Mouse (Mus musculus): Measurements from ENCODE around the gene Mosmo. TPM values are rescaled to one million over a fixed set of nuclear protein-coding genes. Genes with fewer than 3 reads are reported as not detected.
A peak's percentile ranks its signal among the peaks of the same experiment; 100 is the strongest.
"Not testable (repeated sequence)": the region's sequence is repeated elsewhere in the genome, so short reads cannot be mapped to it uniquely, and the experiment has no call there.

Gene Mosmo
- total RNA-seq, 2 experiments from 2014 or later, result 11.6 to 21.1 TPM

- no peak for ATAC-seq (ENCODE audit: poor library complexity, severe bottlenecking)
Observed at GRCm38 (mm10) chr7:120696331-120696730, 18.9 kb downstream of the Mosmo start.

GRCm38 (mm10) chr7:120699586-120699985, 22.2 kb downstream of the Mosmo start:
- peak; percentile 65 for ATAC-seq (ENCODE audit: poor library complexity, severe bottlenecking)

- ATAC-seq (ENCODE audit: poor library complexity, severe bottlenecking), result no peak
Observed at GRCm38 (mm10) chr7:120703888-120704287, 26.5 kb downstream of the Mosmo start.

DNA sequence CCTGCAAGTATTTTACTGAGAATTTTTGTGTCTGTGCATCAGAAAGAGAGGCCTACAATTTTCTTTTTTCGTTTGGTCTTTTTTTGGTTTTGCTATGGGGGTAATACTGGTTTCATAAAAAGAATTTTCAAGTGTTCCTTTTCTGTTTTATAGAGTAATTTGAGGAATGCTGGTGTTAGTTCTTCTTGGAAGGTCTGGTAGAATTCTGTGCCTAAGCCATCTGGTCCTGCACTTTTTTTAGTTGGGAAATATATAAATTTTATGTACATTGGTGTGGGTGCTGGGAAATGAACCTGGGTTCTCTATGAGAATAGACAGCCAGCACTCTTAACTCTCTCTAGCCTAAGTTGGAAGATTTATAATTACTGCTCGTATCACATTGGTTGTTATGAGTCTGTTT, 34.7 kb downstream of the Mosmo start:
- ATAC-seq (ENCODE audit: poor library complexity, severe bottlenecking), result no peak

DNA sequence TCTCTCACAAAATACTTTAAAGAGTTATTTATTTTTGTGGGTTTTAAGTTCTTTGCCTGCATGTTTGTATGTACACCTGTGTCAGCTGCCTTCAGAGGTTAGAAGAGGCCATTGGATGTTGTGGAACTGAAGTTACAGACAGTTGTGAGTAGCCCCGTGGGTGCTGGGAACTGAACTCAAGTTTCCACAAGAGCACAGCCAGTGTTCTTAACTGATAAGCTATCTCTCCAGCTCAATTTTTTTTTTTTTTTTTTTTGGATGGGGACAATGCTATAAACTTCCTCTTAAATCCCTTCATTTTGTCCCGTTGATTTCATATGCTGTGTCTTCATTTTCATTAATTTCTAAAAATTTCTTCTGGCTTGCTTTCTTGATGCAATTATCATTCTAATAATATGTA, 35.8 kb downstream of the Mosmo start:
- ATAC-seq (ENCODE audit: poor library complexity, severe bottlenecking), result no peak

DNA sequence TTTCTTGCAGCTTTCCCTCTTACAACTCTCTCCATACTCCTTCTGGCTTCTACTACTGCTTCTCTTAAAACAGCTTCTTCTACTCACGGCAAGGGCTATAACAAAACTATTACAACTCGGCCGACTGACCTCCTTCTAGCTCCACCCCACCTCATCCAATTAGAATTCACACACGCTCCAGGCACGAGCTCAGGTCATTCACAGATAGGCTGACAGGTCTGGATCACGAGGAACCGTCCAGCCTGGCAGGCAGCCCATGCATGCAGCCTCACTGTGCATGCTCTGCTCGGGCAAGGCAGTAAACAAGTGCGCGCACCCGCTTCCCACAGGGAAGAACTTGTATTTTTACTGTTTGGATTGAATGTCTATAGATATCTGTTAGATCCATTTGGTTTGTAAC, 36.5 kb downstream of the Mosmo start:
- ATAC-seq (ENCODE audit: poor library complexity, severe bottlenecking), result not testable (repeated sequence)

DNA sequence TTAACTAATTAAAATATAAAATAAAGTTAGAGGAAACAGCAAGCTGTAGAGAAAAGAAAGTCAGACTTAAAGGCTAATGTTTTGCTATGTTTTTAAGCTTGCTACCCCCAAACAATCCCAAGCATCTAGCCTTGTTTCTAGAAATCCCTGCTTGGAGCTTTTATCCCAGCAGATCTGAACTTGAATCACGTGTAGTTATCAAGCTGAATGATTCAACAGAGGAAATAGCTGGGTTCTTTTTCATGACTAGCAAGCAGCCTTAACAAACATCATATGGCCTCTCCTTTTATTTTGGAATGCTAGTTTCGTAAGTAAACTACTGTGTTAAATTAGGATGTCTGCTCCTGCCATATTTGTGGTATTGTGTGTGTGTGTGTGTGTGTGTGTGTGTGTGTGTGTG, 39.8 kb downstream of the Mosmo start:
- ATAC-seq (ENCODE audit: poor library complexity, severe bottlenecking), result no peak

GRCm38 (mm10) chr7:120721051-120721450, 43.6 kb downstream of the Mosmo start:
- ATAC-seq (ENCODE audit: poor library complexity, severe bottlenecking), result no peak

GRCm38 (mm10) chr7:120721456-120721855, 44.0 kb downstream of the Mosmo start:
- ATAC-seq (ENCODE audit: poor library complexity, severe bottlenecking), result no peak

DNA sequence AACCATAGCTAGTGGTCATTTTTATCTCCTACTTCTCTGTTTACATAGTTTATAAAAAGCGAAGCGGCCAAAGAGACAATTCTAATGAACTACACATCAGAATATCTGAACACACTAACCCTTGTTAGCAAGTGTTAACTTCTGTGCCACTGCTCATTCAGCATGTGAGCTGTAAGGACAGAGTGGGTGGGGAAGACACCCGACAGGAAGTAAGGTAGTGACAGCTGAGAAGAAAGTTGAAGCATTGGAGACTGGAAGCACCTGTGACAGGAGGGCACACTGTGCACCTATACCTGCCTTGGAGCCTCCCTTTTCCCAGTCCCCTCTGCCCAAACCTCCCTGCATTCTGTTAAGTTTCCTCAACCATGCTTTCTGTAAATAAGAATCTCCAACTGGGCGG, 44.6 kb downstream of the Mosmo start:
- no peak for ATAC-seq (ENCODE audit: poor library complexity, severe bottlenecking)

DNA sequence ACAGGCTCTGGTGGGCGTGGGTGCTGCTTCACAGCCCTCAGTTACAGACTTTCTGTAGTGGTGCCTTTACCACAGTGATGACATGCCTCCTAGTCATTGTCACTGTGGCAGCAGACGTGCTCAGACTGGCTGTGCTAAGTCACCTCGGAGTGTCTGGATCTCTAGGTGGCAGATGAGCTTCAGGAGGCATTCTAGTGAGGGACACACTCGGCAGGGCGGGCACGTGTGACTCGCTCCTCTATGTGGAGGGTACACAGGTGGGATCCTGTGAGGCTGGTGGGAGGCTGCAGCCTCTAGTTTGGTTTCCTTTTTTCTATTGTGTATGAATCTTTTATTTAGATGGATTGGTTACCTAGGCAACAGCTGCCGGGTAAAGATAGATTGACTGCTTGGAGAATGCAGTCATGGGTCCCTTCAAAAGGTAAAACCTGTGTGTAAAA, 45.4 kb downstream of the Mosmo start:
- ATAC-seq (ENCODE audit: poor library complexity, severe bottlenecking), result no peak

DNA sequence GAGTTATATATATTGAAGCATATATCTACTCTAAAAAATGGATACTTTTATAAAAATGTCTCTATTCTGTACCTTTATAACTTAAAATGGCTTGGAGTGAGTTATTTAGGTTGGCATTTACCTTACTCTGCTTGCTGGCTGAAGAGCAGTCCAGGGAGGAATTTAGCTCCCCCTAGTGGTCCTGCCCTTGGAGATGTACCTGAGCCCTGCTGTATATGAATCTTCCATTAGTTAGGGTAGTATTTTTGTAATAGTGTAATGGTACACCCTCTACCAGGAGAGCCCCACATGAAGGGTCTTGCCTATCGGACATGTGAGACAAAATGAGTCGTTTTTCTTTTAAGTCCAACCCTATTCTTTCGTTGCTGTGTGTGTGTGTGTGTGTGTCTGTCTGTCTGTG, 50.2 kb downstream of the Mosmo start:
- peak; percentile 81 for ATAC-seq (ENCODE audit: poor library complexity, severe bottlenecking)

GRCm38 (mm10) chr7:120729635-120730034, 52.2 kb downstream of the Mosmo start:
- peak; percentile 64 for ATAC-seq (ENCODE audit: poor library complexity, severe bottlenecking)

DNA sequence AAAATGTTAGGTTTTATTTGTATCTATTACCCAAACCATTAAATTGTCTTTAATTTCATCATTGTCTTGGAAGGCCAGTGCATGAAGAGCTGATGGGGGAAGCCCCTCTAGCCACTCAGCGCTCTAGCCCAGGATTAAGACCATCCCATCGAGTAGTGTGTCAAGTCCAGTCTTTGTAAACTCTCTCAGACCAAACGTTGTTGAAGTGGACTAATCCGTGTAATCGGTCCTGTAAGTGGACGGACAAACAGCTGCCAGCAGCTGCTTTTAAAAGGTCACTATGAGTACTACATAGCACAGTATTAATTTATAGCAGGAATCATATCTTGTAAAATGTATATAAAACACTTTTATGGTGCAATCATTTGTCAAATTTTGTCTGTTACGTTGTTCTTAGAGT, 55.5 kb downstream of the Mosmo start:
- no peak for ATAC-seq (ENCODE audit: poor library complexity, severe bottlenecking)

- ATAC-seq (ENCODE audit: poor library complexity, severe bottlenecking), result no peak
Observed at GRCm38 (mm10) chr7:120739018-120739417, 61.6 kb downstream of the Mosmo start, which contains the start of gene Vwa3a. Gene Vwa3a, plus strand, starts transcription at chr7:120739318.

- ATAC-seq (ENCODE audit: poor library complexity, severe bottlenecking), result no peak
Observed at GRCm38 (mm10) chr7:120739558-120740101, 62.2 kb downstream of the Mosmo start.

- ATAC-seq (ENCODE audit: poor library complexity, severe bottlenecking), result no peak
Observed at GRCm38 (mm10) chr7:120743366-120744351, 66.2 kb downstream of the Mosmo start.

DNA sequence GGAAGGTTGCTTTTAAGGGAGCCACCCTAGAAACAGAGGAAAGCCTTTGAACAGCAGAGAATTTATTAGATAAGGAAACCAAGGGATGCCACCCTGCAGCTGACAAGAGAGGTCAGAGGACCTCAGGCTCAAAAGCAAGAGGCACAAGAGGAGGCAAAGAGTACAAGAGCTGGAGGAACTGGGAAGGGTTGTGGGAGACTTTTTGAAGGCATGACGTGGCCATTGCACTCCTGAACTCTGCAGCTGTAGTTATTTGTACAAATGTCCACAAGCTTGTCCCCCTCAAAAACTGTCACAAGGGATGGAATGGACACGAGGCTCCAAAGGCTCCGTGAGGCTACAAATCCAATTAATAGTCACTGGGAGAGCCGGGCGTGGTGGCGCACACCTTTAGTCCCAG, 67.2 kb downstream of the Mosmo start:
- no peak for ATAC-seq (ENCODE audit: poor library complexity, severe bottlenecking)

DNA sequence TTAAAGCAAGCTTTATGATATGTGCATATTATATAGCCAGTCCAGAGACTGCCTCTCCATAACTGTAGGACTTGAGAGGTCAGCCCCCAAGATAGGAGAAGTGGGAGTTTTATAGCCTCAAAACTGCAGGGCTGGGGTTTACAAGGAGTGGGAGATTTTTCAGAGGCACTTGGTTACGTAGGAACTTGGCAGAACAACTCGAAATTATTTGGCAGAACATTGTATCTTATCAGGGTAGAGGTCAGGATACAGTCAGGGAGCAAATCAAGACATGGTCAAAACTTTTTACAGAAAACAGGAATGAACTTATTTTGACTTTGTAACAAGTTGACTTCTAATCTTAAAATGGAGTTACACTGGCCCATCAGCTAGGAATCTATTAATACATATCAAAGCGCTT, 68.6 kb downstream of the Mosmo start:
- no peak for ATAC-seq (ENCODE audit: poor library complexity, severe bottlenecking)

- no peak for ATAC-seq (ENCODE audit: poor library complexity, severe bottlenecking)
Observed at GRCm38 (mm10) chr7:120746821-120747220, 69.4 kb downstream of the Mosmo start.

DNA sequence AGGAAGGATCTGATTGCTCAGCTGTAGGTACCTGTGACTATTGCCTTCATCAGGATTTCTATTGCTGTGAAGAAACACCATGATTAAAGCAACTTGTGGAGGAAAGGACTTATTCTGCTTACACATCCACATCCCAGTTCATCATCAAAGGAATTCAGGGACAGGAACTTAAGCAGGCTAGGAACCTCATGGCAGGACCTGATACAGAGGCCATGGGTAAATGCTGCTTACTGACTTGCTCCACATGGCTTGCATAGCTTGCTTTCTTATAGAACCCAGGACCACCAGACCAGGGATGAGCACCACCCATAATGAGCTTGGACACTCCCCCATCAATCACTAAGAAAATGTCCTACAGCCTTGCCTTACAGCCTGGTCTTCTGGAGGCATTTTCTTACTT, 71.1 kb downstream of the Mosmo start:
- ATAC-seq (ENCODE audit: poor library complexity, severe bottlenecking), result no peak

- ATAC-seq (ENCODE audit: poor library complexity, severe bottlenecking), result no peak
Observed at GRCm38 (mm10) chr7:120751330-120751729, 73.9 kb downstream of the Mosmo start.
